Mouse (Mus musculus) neural tube, embryonic 13.5 days (tissue): ENCODE data around the gene Gm9758. TPM values are rescaled to one million over a fixed set of nuclear protein-coding genes. Genes with fewer than 3 reads are reported as not detected.
"Not testable (repeated sequence)": the region's sequence is repeated elsewhere in the genome, so short reads cannot be mapped to it uniquely, and the experiment has no call there.

Experiments
- ATAC-seq: fragments of 200-750 bp; cut with Nextera tagmentation; 2 replicates; pipeline ENCODE4 v1.8.0; 2017; ENCODE audit warnings: low read depth, mild to moderate bottlenecking, moderate TSS enrichment, moderate library complexity
- H3K27ac ChIP-seq: fragments of 300-500 bp; sonication (generic); replicated peaks from 2 replicates; pipeline ENCODE4 v1.5.1; 2015; ENCODE audit warnings: moderate library complexity, mild to moderate bottlenecking, inconsistent platforms
- H3K27me3 ChIP-seq: fragments of 300-500 bp; sonication (generic); 2 replicates; pipeline ENCODE4 v1.6.1; 2015; ENCODE audit warnings: mild to moderate bottlenecking, inconsistent platforms
- H3K36me3 ChIP-seq: fragments of 300-500 bp; sonication (generic); 2 replicates; pipeline ENCODE4 v1.6.1; 2015; ENCODE audit warnings: mild to moderate bottlenecking, inconsistent platforms
- H3K4me1 ChIP-seq: fragments of 300-500 bp; sonication (generic); replicated peaks from 2 replicates; pipeline ENCODE4 v1.6.1; 2015; ENCODE audit warnings: inconsistent platforms
- H3K4me2 ChIP-seq: fragments of 300-500 bp; sonication (generic); 2 replicates; pipeline ENCODE4 v1.6.1; 2015; ENCODE audit warnings: inconsistent platforms, mild to moderate bottlenecking, moderate library complexity
- H3K4me3 ChIP-seq: fragments of 300-500 bp; sonication (generic); 2 replicates; pipeline ENCODE4 v1.5.1; 2015; ENCODE audit warnings: mild to moderate bottlenecking, inconsistent platforms
- H3K9ac ChIP-seq: fragments of 300-500 bp; sonication (generic); 2 replicates; pipeline ENCODE4 v1.6.1; 2015; ENCODE audit warnings: moderate library complexity, mild to moderate bottlenecking, inconsistent platforms
- H3K9me3 ChIP-seq: fragments of 300-500 bp; sonication (generic); 2 replicates; pipeline ENCODE4 v1.6.1; 2016; ENCODE audit warnings: inconsistent platforms
- WGBS: fragments of 180-500 bp; shearing (Covaris S2); methylation state at CpG from one replicate; pipeline ENCODE4 v1.1.7; 2015; 5-methylcytosine and 5-hydroxymethylcytosine counted together
- polyA plus RNA-seq: library from polyadenylated mRNA; unstranded; fragments of >200 nt; fragmentation: Nextera tagmentation; extraction: Ambion mirVana; gene quantifications from 2 replicates; pipeline ENCODE4 v1.2.1, GENCODE M21; 2015

The Gm9758 gene
- polyA plus RNA-seq, 1 experiment from 2014 or later = not detected

DNA sequence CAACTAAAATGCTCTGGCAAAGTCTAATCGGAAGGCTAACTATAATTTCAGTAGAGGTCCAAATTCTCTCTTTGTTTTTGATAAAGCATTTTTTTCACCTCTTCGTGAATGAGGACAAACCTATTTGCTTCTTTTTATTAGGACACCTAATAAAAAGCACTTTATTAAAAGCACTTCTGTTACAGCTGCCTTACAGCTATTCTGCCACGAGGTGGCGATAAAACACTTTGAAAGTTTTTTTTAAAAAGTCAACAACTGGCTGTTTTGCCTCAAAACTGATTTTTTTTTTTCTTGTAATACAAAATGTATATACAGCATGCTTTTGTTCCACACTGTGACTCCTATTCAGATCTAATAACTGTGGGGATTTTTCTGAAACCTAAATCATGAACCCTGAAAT is 12.3 kb upstream of the Gm9758 start:
- not testable (repeated sequence) for H3K4me1 ChIP-seq, H3K4me3 ChIP-seq, ATAC-seq, H3K36me3 ChIP-seq, H3K9ac ChIP-seq, H3K9me3 ChIP-seq, H3K27ac ChIP-seq, H3K27me3 ChIP-seq, H3K4me2 ChIP-seq
- WGBS = 32% methylated on average over 4 of the region's 4 CpGs

DNA sequence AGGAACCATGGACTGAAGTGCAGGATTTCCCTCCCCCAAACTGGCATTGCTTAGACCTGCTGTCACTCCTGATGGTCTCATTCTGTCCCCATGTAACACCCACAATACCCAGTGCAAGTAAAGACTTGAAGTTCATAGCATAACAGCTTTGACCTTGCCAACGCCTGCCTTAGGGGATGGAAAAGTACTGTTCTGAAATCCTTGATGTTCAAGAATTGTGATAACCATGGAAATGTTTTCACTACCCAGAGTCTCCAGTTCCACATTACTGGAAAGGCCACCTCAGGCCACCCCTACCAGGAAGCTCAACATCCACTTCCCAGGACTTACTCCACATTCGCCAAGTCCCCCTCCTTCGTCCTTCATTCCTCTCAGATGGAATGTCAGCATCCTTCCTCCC is 338 bp downstream of the Gm9758 start:
- ATAC-seq, H3K27ac ChIP-seq, H3K36me3 ChIP-seq, H3K4me3 ChIP-seq, H3K4me1 ChIP-seq, H3K9me3 ChIP-seq, H3K27me3 ChIP-seq, H3K4me2 ChIP-seq, H3K9ac ChIP-seq: not testable (repeated sequence)
- WGBS = 74% methylated on average over 2 of the region's 3 CpGs

DNA sequence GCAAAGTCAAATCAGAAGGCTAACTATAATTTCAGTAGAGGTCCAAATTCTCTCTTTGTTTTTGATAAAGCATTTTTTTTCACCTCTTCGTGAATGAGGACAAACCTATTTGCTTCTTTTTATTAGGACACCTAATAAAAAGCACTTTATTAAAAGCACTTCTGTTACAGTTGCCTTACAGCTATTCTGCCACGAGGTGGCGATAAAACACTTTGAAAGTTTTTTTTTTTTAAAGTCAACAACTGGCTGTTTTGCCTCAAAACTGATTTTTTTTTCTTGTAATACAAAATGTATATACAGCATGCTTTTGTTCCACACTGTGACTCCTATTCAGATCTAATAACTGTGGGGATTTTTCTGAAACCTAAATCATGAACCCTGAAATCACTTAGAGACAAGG is 11.2 kb downstream of the Gm9758 start:
- H3K9ac ChIP-seq, H3K27me3 ChIP-seq, H3K36me3 ChIP-seq, H3K4me1 ChIP-seq, H3K4me2 ChIP-seq, H3K27ac ChIP-seq, H3K4me3 ChIP-seq, ATAC-seq: not testable (repeated sequence)
- WGBS = 21% methylated on average over 3 of the region's 3 CpGs
- peaks cover 12% of the 10 kb centered on the region for H3K9me3 ChIP-seq

DNA sequence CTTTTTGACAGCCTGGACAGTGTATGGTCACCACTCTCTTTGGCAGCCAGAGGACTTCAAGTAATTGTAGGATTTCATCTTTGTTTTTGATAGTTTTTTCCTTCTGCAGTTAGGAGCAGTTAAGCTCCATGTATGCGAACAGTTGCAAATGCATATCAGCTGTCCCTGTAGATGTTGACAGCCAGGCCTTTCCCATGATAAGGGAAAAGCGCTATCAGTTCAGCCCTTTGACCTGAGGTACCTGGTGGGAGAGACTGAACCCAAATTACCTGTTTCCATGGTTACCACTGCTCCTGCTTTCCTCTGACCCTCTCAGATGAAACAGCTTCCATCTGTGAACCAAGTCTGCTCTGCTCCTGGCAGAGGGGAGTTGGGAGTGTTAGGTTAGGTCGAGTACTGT is 22.5 kb downstream of the Gm9758 start:
- 0 out of 2 replicates have a peak, but pooled peaks cover 4% of the 10 kb centered on the region for H3K9me3 ChIP-seq
- 83% methylated on average over 3 of the region's 3 CpGs for WGBS
- H3K4me2 ChIP-seq = no peak overlapping the region
- H3K4me1 ChIP-seq = no peaks in the 10 kb centered on the region
- no peak overlapping the region for H3K4me3 ChIP-seq
- no peak overlapping the region for H3K27ac ChIP-seq
- no peak for ATAC-seq
- H3K9ac ChIP-seq = no peak overlapping the region
- H3K36me3 ChIP-seq = no peaks in the 10 kb centered on the region
- no peaks in the 10 kb centered on the region for H3K27me3 ChIP-seq

DNA sequence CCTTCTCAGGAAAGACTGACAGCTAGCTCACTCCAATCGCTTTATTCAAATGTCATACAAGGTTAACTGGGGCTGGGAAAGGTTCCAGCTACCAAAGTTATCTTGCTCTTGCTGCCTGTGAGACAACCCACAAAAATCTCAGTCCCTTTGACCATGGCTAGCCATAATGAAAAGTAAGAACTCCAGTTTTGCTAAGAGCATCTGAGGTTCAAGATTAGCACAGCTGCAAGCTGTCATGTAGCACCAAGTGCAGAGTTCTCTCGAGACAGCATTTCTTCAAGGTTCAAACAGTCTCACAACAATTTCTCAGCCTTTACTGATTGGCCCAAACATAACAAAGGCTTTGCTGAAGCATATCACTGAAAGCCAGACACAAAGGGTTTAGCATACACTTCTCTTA is 29.4 kb downstream of the Gm9758 start:
- not testable (repeated sequence) for H3K27ac ChIP-seq, H3K9me3 ChIP-seq, H3K9ac ChIP-seq, H3K4me2 ChIP-seq, ATAC-seq, H3K36me3 ChIP-seq, H3K27me3 ChIP-seq, H3K4me3 ChIP-seq, H3K4me1 ChIP-seq
- 75% methylated on average over 2 of the region's 2 CpGs for WGBS

Other genes with a start within 250 kb of the Gm9758 start
- gene Speer4e, start 23.5 kb upstream of the Gm9758 start, polyA plus RNA-seq = not detected in 2 replicates
- gene Gm10354, start 64.0 kb upstream of the Gm9758 start, polyA plus RNA-seq = not detected in 2 replicates
- gene Gm17019, start 118.1 kb upstream of the Gm9758 start, polyA plus RNA-seq = not detected in 2 replicates